Mouse (Mus musculus): Measurements from ENCODE around the gene Znrf1. TPM values are rescaled to one million over a fixed set of nuclear protein-coding genes. Genes with fewer than 3 reads are reported as not detected.
"Not testable (repeated sequence)": the region's sequence is repeated elsewhere in the genome, so short reads cannot be mapped to it uniquely, and the experiment has no call there.

Znrf1 gene
- total and polyA plus RNA-seq, 3 experiments: 9.3 to 21.2 (median 9.5) TPM

DNA sequence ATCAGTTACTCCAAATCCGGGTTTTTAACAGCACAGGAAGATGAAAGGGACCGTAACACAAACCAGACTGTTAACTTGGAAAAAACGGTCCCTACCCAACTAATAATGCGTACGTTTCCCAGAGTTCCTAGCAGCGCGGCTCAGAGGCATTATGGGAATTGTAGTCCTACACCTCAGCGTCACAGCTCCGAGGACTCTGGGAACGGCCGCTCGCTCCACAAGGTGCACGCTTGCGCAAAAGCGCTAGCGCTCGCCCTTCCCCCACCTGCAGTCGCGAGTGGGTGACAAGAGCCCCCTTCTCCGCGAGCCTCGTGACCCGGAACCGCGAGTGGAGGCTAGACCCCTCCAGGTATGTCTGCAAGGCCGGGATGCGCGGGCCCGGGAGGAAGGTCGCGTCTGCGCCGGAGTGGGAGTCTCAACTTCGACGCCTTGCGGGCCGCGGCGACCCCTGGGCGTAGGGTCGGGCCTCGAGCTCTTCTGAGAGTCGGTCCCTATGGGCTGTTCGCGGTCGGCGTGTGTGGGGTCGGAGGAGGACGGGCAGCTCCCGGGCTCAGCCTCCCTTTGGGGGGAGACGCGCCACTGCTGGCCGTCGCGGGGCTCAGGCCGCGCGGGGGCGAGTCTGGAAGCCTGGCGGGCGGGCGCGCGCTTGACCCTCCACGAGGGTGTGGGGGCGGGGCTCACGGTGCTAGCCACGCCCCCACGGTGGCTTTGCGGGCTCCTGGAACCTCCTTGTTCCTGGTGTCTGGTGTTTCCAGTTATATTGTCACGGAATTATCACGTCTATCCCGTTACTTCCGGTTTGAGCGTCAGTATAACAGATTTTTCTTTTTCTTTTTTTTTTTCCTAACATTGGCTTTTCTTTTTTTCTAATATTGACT, 107.6 kb downstream of the Znrf1 start, which contains the start of gene Zfp1 (continued):
- TF ChIP-seq ZNF384 (IDR thresholded peaks at IDR 0.05; ENCODE audit: low read depth, low read length) (peak; percentile 73; the same call in 1 of the 2 replicates), MXI1 (IDR thresholded peaks at IDR 0.05; ENCODE audit: low read depth, low read length) (peak; percentile 59), ETS1 (conservative IDR thresholded peaks at IDR 0.05; ENCODE audit: low read depth, low read length) (peak; percentile 3; the same call in 1 of the 2 replicates), BHLHE40 (IDR thresholded peaks at IDR 0.05; ENCODE audit: low read depth, low read length) (peak; percentile 38; the same call in 1 of the 2 replicates), GABPA (IDR thresholded peaks at IDR 0.05; ENCODE audit: insufficient replicate concordance, low read depth, low read length) (peak; percentile 45; the same call in 1 of the 2 replicates), EP300 (IDR thresholded peaks at IDR 0.05; ENCODE audit: low read length) (peak; percentile 7; the same call in 1 of the 2 replicates), USF1 (IDR thresholded peaks at IDR 0.05; ENCODE audit: low read depth, low read length) (no peak), MAX (IDR thresholded peaks at IDR 0.05; ENCODE audit: low read length) (peak; percentile 71), POLR2A (IDR thresholded peaks at IDR 0.05; ENCODE audit: low read depth, low read length) (peak; percentile 78), ZMIZ1 (IDR thresholded peaks at IDR 0.05; ENCODE audit: low read depth, low read length) (peak; percentile 50), NELFE (IDR thresholded peaks at IDR 0.05; ENCODE audit: low read depth, low read length) (peak; percentile 70), IRF4 (IDR thresholded peaks at IDR 0.05; ENCODE audit: low read depth, low read length) (no peak; the same call in 1 of the 2 replicates)

GRCm38 (mm10) chr8:111644286-111645051, 108.6 kb downstream of the Znrf1 start:
- dilution Hi-C loops (cut with MboI; ENCODE audit: extremely low pct_ligation_motif_present, extremely low pct_unique_long_range_greater_than_20kb, low sequenced_read_pairs); H3K27ac ChIP-seq (ENCODE audit: insufficient read depth, low read depth); H3K36me3 ChIP-seq (replicated peaks in 1 of 2; ENCODE audit: control insufficient read depth in 1 of 2, insufficient read depth in 1 of 2, low read length in 1 of 2); in situ Hi-C loops (cut with MboI; ENCODE audit: low pct_ligation_motif_present, low pct_unique_long_range_greater_than_20kb, low sequenced_read_pairs); H3K27me3 ChIP-seq (replicated peaks); H3K9me3 ChIP-seq (replicated peaks; ENCODE audit: low read length); H3K9ac ChIP-seq (ENCODE audit: insufficient read depth, low read depth); H3K79me2 ChIP-seq (replicated peaks; ENCODE audit: control insufficient read depth, extremely low read depth, insufficient read depth, poor library complexity, severe bottlenecking): not testable (repeated sequence)
- H3K4me3 ChIP-seq (replicated peaks in 1 of 3; ENCODE audit: low read depth in 2 of 3, low read length in 2 of 3, poor library complexity in 1 of 3): peak overlapping the region; percentile 69 to 89 (median 73)
- DNase-seq (ENCODE audit: extremely low read depth): peak; percentile 63
- H3K4me2 ChIP-seq (ENCODE audit: insufficient read depth, low read depth, poor library complexity, severe bottlenecking): peak overlapping the region; percentile 71
- TF ChIP-seq ZNF384 (IDR thresholded peaks at IDR 0.05; ENCODE audit: low read depth, low read length) (peak; percentile 86), SIN3A (IDR thresholded peaks at IDR 0.05; ENCODE audit: low read length) (peak; percentile 9; the same call in 1 of the 2 replicates)
- peaks cover 0 to 31% of the 10 kb centered on the region in 2 experiments; a peak in 3 of 4 replicates for H3K4me1 ChIP-seq (ENCODE audit: control insufficient read depth in 1 of 2, insufficient read depth in 2 of 2)

GRCm38 (mm10) chr8:111645715-111646114, 109.8 kb downstream of the Znrf1 start:
- peaks cover 0 to 4% of the 10 kb centered on the region in 2 experiments for H3K36me3 ChIP-seq (replicated peaks in 1 of 2; ENCODE audit: control insufficient read depth in 1 of 2, insufficient read depth in 1 of 2, low read length in 1 of 2)
- TF ChIP-seq NRF1 (IDR thresholded peaks at IDR 0.05; ENCODE audit: low read depth, low read length) (no peak), CTCF (conservative IDR thresholded peaks at IDR 0.05 in 1 of 2, IDR thresholded peaks at IDR 0.05 in 1 of 2; ENCODE audit: low read depth in 2 of 2, low read length in 2 of 2) (no peak), SMC3 (IDR thresholded peaks at IDR 0.05; ENCODE audit: low read depth, low read length) (no peak)
- H3K4me2 ChIP-seq (ENCODE audit: insufficient read depth, low read depth, poor library complexity, severe bottlenecking): no peak overlapping the region
- no peaks in the 10 kb centered on the region for H3K27me3 ChIP-seq (replicated peaks)
- no peak overlapping the region for H3K4me3 ChIP-seq (replicated peaks in 1 of 3; ENCODE audit: low read depth in 2 of 3, low read length in 2 of 3, poor library complexity in 1 of 3)
- no peak overlapping the region for H3K27ac ChIP-seq (ENCODE audit: insufficient read depth, low read depth)
- no peak for DNase-seq (ENCODE audit: extremely low read depth)
- no peaks in the 10 kb centered on the region for H3K9me3 ChIP-seq (replicated peaks; ENCODE audit: low read length)
- in situ Hi-C loops (cut with MboI; ENCODE audit: low pct_ligation_motif_present, low pct_unique_long_range_greater_than_20kb, low sequenced_read_pairs): no loop called here
- H3K4me1 ChIP-seq (ENCODE audit: control insufficient read depth in 1 of 2, insufficient read depth in 2 of 2): peaks cover 0 to 31% of the 10 kb centered on the region in 2 experiments; a peak in 3 of 4 replicates
- H3K79me2 ChIP-seq (replicated peaks; ENCODE audit: control insufficient read depth, extremely low read depth, insufficient read depth, poor library complexity, severe bottlenecking): peaks cover 6% of the 10 kb centered on the region
- dilution Hi-C loops (cut with MboI; ENCODE audit: extremely low pct_ligation_motif_present, extremely low pct_unique_long_range_greater_than_20kb, low sequenced_read_pairs): no loop called here
- no peak overlapping the region for H3K9ac ChIP-seq (ENCODE audit: insufficient read depth, low read depth)
